Mouse (Mus musculus) MEL (cell line): Measurements from ENCODE around the gene Pitpnm3. TPM values are rescaled to one million over a fixed set of nuclear protein-coding genes. Genes with fewer than 3 reads are reported as not detected.

Experiments
- DNase-seq: peaks from one replicate; pipeline ENCODE4 v3.0.0; 2011; ENCODE audit warnings: low read depth, low spot score
- H3K27ac ChIP-seq: 2 replicates; pipeline ENCODE4 v1.5.1; 2012; ENCODE audit warnings: low read depth, mild to moderate bottlenecking, control low read depth, low read length, moderate library complexity; ENCODE audit not compliant: control insufficient read depth
- H3K27me3 ChIP-seq, 2 experiments: fragments of 150-350 bp in 1 of 2; sonication (generic) in 1 of 2; 2 replicates each; pipeline ENCODE4 v1.6.1; 2012; ENCODE audit warnings: low read length in 2 of 2, mild to moderate bottlenecking in 2 of 2, improper control_type of control experiment in 1 of 2, moderate library complexity in 1 of 2; ENCODE audit not compliant: insufficient read depth in 2 of 2, control insufficient read depth in 1 of 2
- H3K36me3 ChIP-seq, 2 experiments: 2 replicates each; pipeline ENCODE4 v1.6.1; 2012 to 2014; ENCODE audit warnings: low read length in 2 of 2, improper control_type of control experiment in 1 of 2, inconsistent platforms in 1 of 2, mild to moderate bottlenecking in 1 of 2; ENCODE audit not compliant: insufficient read depth in 2 of 2, control insufficient read depth in 1 of 2
- H3K4me1 ChIP-seq, 2 experiments: fragments of 150-350 bp in 1 of 2; sonication (generic) in 1 of 2; 2 replicates each; pipeline ENCODE4 v1.6.1; 2012; ENCODE audit warnings: low read length in 2 of 2, improper control_type of control experiment in 1 of 2, mild to moderate bottlenecking in 1 of 2; ENCODE audit not compliant: insufficient read depth in 2 of 2, control insufficient read depth in 1 of 2
- H3K4me3 ChIP-seq, 2 experiments: fragments of 150-350 bp in 1 of 2; sonication (generic) in 1 of 2; 2 replicates each; pipeline ENCODE4 v1.5.1; 2012; ENCODE audit warnings: low read depth in 2 of 2, low read length in 2 of 2, mild to moderate bottlenecking in 2 of 2, moderate library complexity in 2 of 2, control low read depth in 1 of 2, improper control_type of control experiment in 1 of 2; ENCODE audit not compliant: control insufficient read depth in 1 of 2, insufficient read depth in 1 of 2
- H3K79me2 ChIP-seq: 2 replicates; pipeline ENCODE4 v1.6.1; 2012; ENCODE audit warnings: mild to moderate bottlenecking, low read length, moderate library complexity; ENCODE audit not compliant: control insufficient read depth, poor library complexity, insufficient read depth
- H3K9ac ChIP-seq: 2 replicates; pipeline ENCODE4 v1.6.1; 2012; ENCODE audit warnings: low read depth, mild to moderate bottlenecking, control low read depth, low read length, moderate library complexity; ENCODE audit not compliant: control insufficient read depth, poor library complexity, severe bottlenecking
- H3K9me3 ChIP-seq: fragments of 150-350 bp; sonication (generic); replicated peaks from 2 replicates; pipeline ENCODE4 v1.6.1; 2012; ENCODE audit warnings: mild to moderate bottlenecking, low read length, improper control_type of control experiment, moderate library complexity; ENCODE audit not compliant: insufficient read depth
- CHD1 ChIP-seq: IDR thresholded peaks from 2 replicates; pipeline ENCODE4 v1.6.1; 2012; ENCODE audit warnings: low read depth, mild to moderate bottlenecking, inconsistent platforms, low read length, improper control_type of control experiment
- CHD2 ChIP-seq: IDR thresholded peaks from 2 replicates; pipeline ENCODE4 v1.6.1; 2011; ENCODE audit warnings: low read length, improper control_type of control experiment
- E2F4 ChIP-seq: IDR thresholded peaks from 2 replicates; pipeline ENCODE4 v1.6.1; 2011; ENCODE audit warnings: low read depth, low read length, improper control_type of control experiment, borderline replicate concordance
- GABPA ChIP-seq: IDR thresholded peaks from 2 replicates; pipeline ENCODE4 v1.6.1; 2012; ENCODE audit warnings: low read depth, mild to moderate bottlenecking, inconsistent platforms, low read length, improper control_type of control experiment, moderate library complexity
- GATA1 ChIP-seq: IDR thresholded peaks from 2 replicates; pipeline ENCODE4 v1.6.1; 2011; ENCODE audit warnings: low read depth, low read length, improper control_type of control experiment
- MAFK ChIP-seq: IDR thresholded peaks from 2 replicates; pipeline ENCODE4 v1.6.1; 2011; ENCODE audit warnings: low read depth, mild to moderate bottlenecking, low read length, improper control_type of control experiment, borderline replicate concordance
- MAX ChIP-seq: IDR thresholded peaks from 2 replicates; pipeline ENCODE4 v1.6.1; 2011; ENCODE audit warnings: low read length, improper control_type of control experiment
- MEF2A ChIP-seq: IDR thresholded peaks from 2 replicates; pipeline ENCODE4 v1.6.1; 2014; ENCODE audit warnings: low read depth, mild to moderate bottlenecking, inconsistent platforms, low read length, improper control_type of control experiment; ENCODE audit not compliant: poor library complexity, insufficient replicate concordance, severe bottlenecking; ENCODE audit errors: extremely low read depth
- MYC ChIP-seq: IDR thresholded peaks from 2 replicates; pipeline ENCODE4 v1.6.1; 2011; ENCODE audit warnings: low read depth, mild to moderate bottlenecking, low read length, improper control_type of control experiment, moderate library complexity
- NELFE ChIP-seq: IDR thresholded peaks from 2 replicates; pipeline ENCODE4 v1.6.1; 2011; ENCODE audit warnings: low read depth, low read length, improper control_type of control experiment
- NRF1 ChIP-seq: IDR thresholded peaks from 2 replicates; pipeline ENCODE4 v1.6.1; 2014; ENCODE audit warnings: low read depth, mild to moderate bottlenecking, inconsistent platforms, low read length, improper control_type of control experiment, moderate library complexity; ENCODE audit not compliant: poor library complexity, insufficient read depth, severe bottlenecking
- POLR2A ChIP-seq, 2 experiments: IDR thresholded peaks; 2 replicates each; pipeline ENCODE4 v1.6.1; 2011 to 2012; ENCODE audit warnings: low read length in 2 of 2, mild to moderate bottlenecking in 2 of 2, control low read depth in 1 of 2, improper control_type of control experiment in 1 of 2, low read depth in 1 of 2, moderate library complexity in 1 of 2; ENCODE audit not compliant: control insufficient read depth in 1 of 2, insufficient read depth in 1 of 2, poor library complexity in 1 of 2
- POLR2AphosphoS5 ChIP-seq: IDR thresholded peaks from 2 replicates; pipeline ENCODE4 v1.6.1; 2012; ENCODE audit warnings: low read depth, borderline replicate concordance, mild to moderate bottlenecking, inconsistent platforms, low read length, moderate library complexity, mixed read lengths
- RAD21 ChIP-seq: IDR thresholded peaks from 2 replicates; pipeline ENCODE4 v1.6.1; 2011; ENCODE audit warnings: mild to moderate bottlenecking, low read depth, low read length, improper control_type of control experiment
- TAL1 ChIP-seq: IDR thresholded peaks from 2 replicates; pipeline ENCODE4 v1.6.1; 2012; ENCODE audit warnings: mild to moderate bottlenecking, inconsistent platforms, low read length, moderate library complexity, mixed read lengths
- UBTF ChIP-seq: IDR thresholded peaks from 2 replicates; pipeline ENCODE4 v1.6.1; 2012; ENCODE audit warnings: low read depth, mild to moderate bottlenecking, inconsistent platforms, low read length, improper control_type of control experiment, moderate library complexity, borderline replicate concordance; ENCODE audit not compliant: insufficient read depth
- ZC3H11A ChIP-seq: IDR thresholded peaks from 2 replicates; pipeline ENCODE4 v1.6.1; 2012; ENCODE audit warnings: low read depth, mild to moderate bottlenecking, inconsistent platforms, low read length, improper control_type of control experiment
- ZMIZ1 ChIP-seq: IDR thresholded peaks from 2 replicates; pipeline ENCODE4 v1.6.1; 2012; ENCODE audit warnings: low read depth, mild to moderate bottlenecking, inconsistent platforms, low read length, improper control_type of control experiment, moderate library complexity
- ZNF384 ChIP-seq: IDR thresholded peaks from 2 replicates; pipeline ENCODE4 v1.6.1; 2012; ENCODE audit warnings: low read depth, mild to moderate bottlenecking, inconsistent platforms, low read length, improper control_type of control experiment
- polyA plus RNA-seq, 2 experiments: library from polyadenylated mRNA; stranded (reverse) in 1 of 2; unstranded in 1 of 2; fragments of >175 nt in 1 of 2; fragments of >200 nt in 1 of 2; gene quantifications; 2 replicates each; pipeline versions ENCODE4 v1.2.1 to v1.2.4; 2012; ENCODE audit warnings: low replicate concordance in 2 of 2, low read depth in 1 of 2; ENCODE audit not compliant: insufficient read length in 2 of 2, insufficient read depth in 1 of 2, missing spikeins in 1 of 2
- total RNA-seq: library from RNA; depleted of rRNA; stranded (reverse); fragments of 300-350 nt; gene quantifications from 2 replicates; pipeline ENCODE4 v1.2.3, GENCODE M21; 2012

Pitpnm3 gene
- total and polyA plus RNA-seq, 3 experiments, result 0.24 TPM; not detected in 2

- H3K27me3 ChIP-seq, result no peaks in the 10 kb centered on the region
- H3K27ac ChIP-seq, result no peak overlapping the region
- H3K9ac ChIP-seq, result no peak overlapping the region
- H3K4me3 ChIP-seq, result no peak overlapping the region
- no peak for TF ChIP-seq TAL1
- TF ChIP-seq NELFE, result no peak
- TF ChIP-seq MEF2A, result no peak
- no peak for TF ChIP-seq MAX
- TF ChIP-seq POLR2A (IDR thresholded peaks at IDR 0.05; ENCODE audit: control insufficient read depth in 1 of 2, insufficient read depth in 1 of 2, low read depth in 1 of 2, low read length in 2 of 2, poor library complexity in 1 of 2), result no peak
- no peak for TF ChIP-seq GATA1
- no peaks in the 10 kb centered on the region for H3K79me2 ChIP-seq
- H3K36me3 ChIP-seq, result no peaks in the 10 kb centered on the region
- DNase-seq, result no peak
- no peaks in the 10 kb centered on the region for H3K4me1 ChIP-seq
- no peaks in the 10 kb centered on the region for H3K9me3 ChIP-seq
Measured at GRCm38 (mm10) chr11:72082601-72083000, 53.0 kb downstream of the Pitpnm3 start.

GRCm38 (mm10) chr11:72080461-72080860, 55.1 kb downstream of the Pitpnm3 start:
- no peak overlapping the region for H3K4me3 ChIP-seq
- no peaks in the 10 kb centered on the region for H3K9me3 ChIP-seq
- no peaks in the 10 kb centered on the region for H3K4me1 ChIP-seq
- H3K27me3 ChIP-seq, result no peaks in the 10 kb centered on the region
- TF ChIP-seq ZC3H11A (no peak), NRF1 (no peak), MEF2A (no peak), ZMIZ1 (no peak), POLR2AphosphoS5 (no peak), TAL1 (no peak), UBTF (no peak), GABPA (no peak), NELFE (no peak), CHD2 (no peak), ZNF384 (no peak), CHD1 (no peak), RAD21 (no peak), MYC (no peak), MAFK (no peak), E2F4 (no peak)
- H3K27ac ChIP-seq, result no peak overlapping the region
- DNase-seq, result no peak
- H3K9ac ChIP-seq, result no peak overlapping the region
- no peaks in the 10 kb centered on the region for H3K36me3 ChIP-seq
- no peaks in the 10 kb centered on the region for H3K79me2 ChIP-seq
